Mouse (Mus musculus): ENCODE results near the gene Fnbp1l. TPM values are rescaled to one million over a fixed set of nuclear protein-coding genes. Genes with fewer than 3 reads are reported as not detected.

Fnbp1l gene
- polyA plus RNA-seq, 1 experiment from 2014 or later: 56.3 TPM

- Histone ChIP-seq H3K4me2 (no peak overlapping the region), H3K36me3 (ENCODE audit: insufficient read depth) (no peaks in the 10 kb centered on the region), H3K27me3 (ENCODE audit: insufficient read depth, low read length) (no peaks in the 10 kb centered on the region), H3K4me1 (ENCODE audit: insufficient read depth) (peaks cover 5% of the 10 kb centered on the region; the same call in 1 of the 2 replicates), H3K9me3 (ENCODE audit: low read depth, low read length) (no peaks in the 10 kb centered on the region), H3K9ac (no peak overlapping the region), H3K27ac (ENCODE audit: low read depth) (no peak overlapping the region), H3K4me3 (ENCODE audit: low read depth, low read length) (no peak overlapping the region)
- 74% methylated on average over 6 of the region's 6 CpGs for WGBS
- no peak for TF ChIP-seq CTCF (IDR thresholded peaks at IDR 0.05; ENCODE audit: low read depth)
- no peak for DNase-seq
- ATAC-seq (ENCODE audit: insufficient read depth): no peak
Measured at GRCm38 (mm10) chr3:122497871-122498270, 121.6 kb downstream of the Fnbp1l start.

GRCm38 (mm10) chr3:122494764-122495163, 124.8 kb downstream of the Fnbp1l start:
- no peak overlapping the region for H3K4me2 ChIP-seq
- no peak overlapping the region for H3K27ac ChIP-seq (ENCODE audit: low read depth)
- no peak overlapping the region for H3K4me3 ChIP-seq (ENCODE audit: low read depth, low read length)
- no peaks in the 10 kb centered on the region for H3K36me3 ChIP-seq (ENCODE audit: insufficient read depth)
- ATAC-seq (ENCODE audit: insufficient read depth) (no peak), DNase-seq (no peak)
- no peaks in the 10 kb centered on the region for H3K27me3 ChIP-seq (ENCODE audit: insufficient read depth, low read length)
- H3K9ac ChIP-seq: no peak overlapping the region
- H3K9me3 ChIP-seq (ENCODE audit: low read depth, low read length): no peaks in the 10 kb centered on the region
- 58% methylated on average over 6 of the region's 6 CpGs for WGBS
- no peak for TF ChIP-seq CTCF (IDR thresholded peaks at IDR 0.05; ENCODE audit: low read depth)
- peaks cover 5% of the 10 kb centered on the region; the same call in 1 of the 2 replicates for H3K4me1 ChIP-seq (ENCODE audit: insufficient read depth)

DNA sequence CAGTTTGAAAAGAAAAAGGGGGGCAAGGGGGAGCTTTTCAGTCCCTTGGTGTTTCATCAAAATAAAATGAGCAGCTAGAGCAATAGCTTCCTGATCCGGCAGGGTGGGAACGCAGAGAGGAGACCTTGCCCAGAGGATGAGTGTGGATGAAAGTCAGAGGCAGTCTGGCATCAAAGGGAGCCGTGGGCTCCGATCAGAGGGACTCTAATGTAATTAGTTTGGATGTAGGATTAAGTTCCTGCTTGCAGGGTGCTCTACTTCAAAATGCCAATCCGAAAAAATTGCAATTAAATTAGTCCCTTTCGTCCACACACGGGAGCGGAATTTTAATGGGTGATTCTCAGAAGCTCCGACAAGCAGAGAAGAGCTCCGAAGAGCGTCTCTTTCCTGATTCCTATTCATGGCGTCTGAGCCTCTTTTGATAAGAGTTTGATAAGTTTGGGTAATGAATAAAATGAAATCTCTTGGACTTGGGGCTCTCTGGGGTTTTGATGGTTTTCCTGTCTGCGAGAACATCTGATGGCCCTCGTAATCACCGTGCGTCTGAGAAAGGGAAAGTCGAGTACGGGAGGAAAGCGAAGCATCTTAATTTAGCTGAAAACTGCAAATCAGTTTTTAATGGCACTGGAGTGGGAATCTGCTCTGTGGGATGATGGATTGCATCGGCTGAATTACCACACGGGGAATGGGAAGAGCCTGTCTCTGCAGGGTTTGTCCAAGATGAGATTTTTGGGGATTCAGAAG, 126.5 kb downstream of the Fnbp1l start:
- no peak for ATAC-seq (ENCODE audit: insufficient read depth)
- TF ChIP-seq CTCF (IDR thresholded peaks at IDR 0.05; ENCODE audit: low read depth): no peak
- H3K4me2 ChIP-seq: no peak overlapping the region
- H3K4me3 ChIP-seq (ENCODE audit: low read depth, low read length): no peak overlapping the region
- peaks cover 5% of the 10 kb centered on the region for H3K4me1 ChIP-seq (ENCODE audit: insufficient read depth)
- H3K27me3 ChIP-seq (ENCODE audit: insufficient read depth, low read length): no peaks in the 10 kb centered on the region
- no peak overlapping the region for H3K27ac ChIP-seq (ENCODE audit: low read depth)
- 68% methylated on average over 21 of the region's 21 CpGs for WGBS
- H3K9me3 ChIP-seq (ENCODE audit: low read depth, low read length): no peaks in the 10 kb centered on the region
- no peak for DNase-seq
- H3K9ac ChIP-seq: no peak overlapping the region
- no peaks in the 10 kb centered on the region for H3K36me3 ChIP-seq (ENCODE audit: insufficient read depth)

GRCm38 (mm10) chr3:122492006-122492405, 127.5 kb downstream of the Fnbp1l start:
- no peaks in the 10 kb centered on the region for H3K27me3 ChIP-seq (ENCODE audit: insufficient read depth, low read length)
- no peak overlapping the region for H3K4me3 ChIP-seq (ENCODE audit: low read depth, low read length)
- no peak overlapping the region for H3K27ac ChIP-seq (ENCODE audit: low read depth)
- H3K4me2 ChIP-seq: no peak overlapping the region
- no peaks in the 10 kb centered on the region for H3K36me3 ChIP-seq (ENCODE audit: insufficient read depth)
- DNase-seq (no peak), ATAC-seq (ENCODE audit: insufficient read depth) (no peak)
- TF ChIP-seq CTCF (IDR thresholded peaks at IDR 0.05; ENCODE audit: low read depth): no peak
- H3K9ac ChIP-seq: no peak overlapping the region
- peaks cover 5% of the 10 kb centered on the region for H3K4me1 ChIP-seq (ENCODE audit: insufficient read depth)
- no peaks in the 10 kb centered on the region for H3K9me3 ChIP-seq (ENCODE audit: low read depth, low read length)
- 94% methylated on average over 3 of the region's 3 CpGs for WGBS

DNA sequence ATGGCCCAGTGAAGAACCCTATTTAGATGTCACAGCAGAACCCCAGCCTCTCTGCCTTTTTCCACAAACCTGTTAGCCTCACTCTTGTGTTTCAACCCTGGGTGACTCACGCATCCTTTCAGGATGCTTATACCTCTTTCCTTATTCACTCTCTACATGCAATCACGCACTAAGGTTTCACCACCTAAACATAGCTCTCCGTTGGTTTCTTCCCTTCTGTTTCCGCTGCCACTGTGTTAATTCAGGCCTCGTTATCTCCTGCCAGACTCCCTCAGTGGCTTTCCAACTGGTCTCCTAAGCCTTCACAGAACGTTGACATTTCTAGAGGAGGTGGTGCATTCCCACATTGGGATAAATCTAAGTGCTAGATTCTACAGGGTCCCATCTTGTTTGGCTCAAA, 128.9 kb downstream of the Fnbp1l start:
- Histone ChIP-seq H3K4me2 (no peak overlapping the region), H3K27ac (ENCODE audit: low read depth) (no peak overlapping the region), H3K4me3 (ENCODE audit: low read depth, low read length) (no peak overlapping the region), H3K4me1 (ENCODE audit: insufficient read depth) (peaks cover 3% of the 10 kb centered on the region; the same call in 1 of the 2 replicates), H3K27me3 (ENCODE audit: insufficient read depth, low read length) (no peaks in the 10 kb centered on the region), H3K9me3 (ENCODE audit: low read depth, low read length) (no peaks in the 10 kb centered on the region), H3K36me3 (ENCODE audit: insufficient read depth) (no peaks in the 10 kb centered on the region), H3K9ac (no peak overlapping the region)
- ATAC-seq (ENCODE audit: insufficient read depth) (no peak), DNase-seq (no peak)
- no peak for TF ChIP-seq CTCF (IDR thresholded peaks at IDR 0.05; ENCODE audit: low read depth)
- WGBS: 73% methylated on average over 6 of the region's 6 CpGs

Small RNA genes lying within 50 kb of the gene (microRNA-seq; reads per million reads assigned to microRNA genes)
- not detected for gene Mir7657 (ENCODE audit: borderline number of aligned reads)

Other genes starting within 250 kb of the Fnbp1l start
- 55.0 and 57.4 TPM in 2 replicates for gene Pde5a, start 109.2 kb upstream of the Fnbp1l start, polyA plus RNA-seq (2014; fragmentation: Nextera tagmentation; extraction: Ambion mirVana)